Mouse (Mus musculus) stomach, embryonic 16.5 days (tissue): Measurements from ENCODE around the gene Dynlt1c. TPM values are rescaled to one million over a fixed set of nuclear protein-coding genes. Genes with fewer than 3 reads are reported as not detected.
"Not testable (repeated sequence)": the region's sequence is repeated elsewhere in the genome, so short reads cannot be mapped to it uniquely, and the experiment has no call there.

Experiments used
- ATAC-seq: fragments of 200-750 bp; cut with Nextera tagmentation; 2 replicates; pipeline ENCODE4 v1.8.0; 2017; ENCODE audit warnings: moderate number of reproducible peaks, moderate TSS enrichment; ENCODE audit not compliant: insufficient read depth, low FRiP score
- H3K27ac ChIP-seq: fragments of 300-500 bp; sonication (generic); 2 replicates; pipeline ENCODE4 v1.5.1; 2014; ENCODE audit warnings: low read length
- H3K27me3 ChIP-seq: fragments of 300-500 bp; sonication (generic); 2 replicates; pipeline ENCODE4 v1.6.1; 2014; ENCODE audit warnings: low read length, control low read depth, mixed read lengths; ENCODE audit not compliant: control insufficient read depth, insufficient read depth
- H3K36me3 ChIP-seq: fragments of 300-500 bp; sonication (generic); 2 replicates; pipeline ENCODE4 v1.6.1; 2014; ENCODE audit warnings: low read length; ENCODE audit not compliant: control insufficient read depth, insufficient read depth
- H3K4me1 ChIP-seq: fragments of 300-500 bp; sonication (generic); 2 replicates; pipeline ENCODE4 v1.6.1; 2014; ENCODE audit warnings: low read length, control low read depth, mixed read lengths; ENCODE audit not compliant: control insufficient read depth, insufficient read depth
- H3K4me2 ChIP-seq: fragments of 300-500 bp; sonication (generic); 2 replicates; pipeline ENCODE4 v1.6.1; 2014; ENCODE audit warnings: low read depth, low read length, mixed read lengths
- H3K4me3 ChIP-seq: fragments of 300-500 bp; sonication (generic); replicated peaks from 2 replicates; pipeline ENCODE4 v1.5.1; 2014; ENCODE audit warnings: mild to moderate bottlenecking, low read length
- H3K9ac ChIP-seq: fragments of 300-500 bp; sonication (generic); 2 replicates; pipeline ENCODE4 v1.6.1; 2014; ENCODE audit warnings: low read length
- H3K9me3 ChIP-seq: fragments of 300-500 bp; sonication (generic); replicated peaks from 2 replicates; pipeline ENCODE4 v1.6.1; 2016; ENCODE audit warnings: low read length, control low read depth; ENCODE audit not compliant: control insufficient read depth
- WGBS: fragments of 180-500 bp; shearing (Covaris S2); extraction: QIAGEN DNeasy Blood & Tissue Kit; methylation state at CpG from one replicate; pipeline ENCODE4 v1.1.7; 2014; 5-methylcytosine and 5-hydroxymethylcytosine counted together
- polyA plus RNA-seq: library from polyadenylated mRNA; unstranded; fragments of >200 nt; fragmentation: Nextera tagmentation; extraction: Ambion mirVana; gene quantifications from 2 replicates; pipeline ENCODE4 v1.2.1, GENCODE M21; 2015

The Dynlt1c gene
- polyA plus RNA-seq, 1 experiment from 2014 or later: 35.7 TPM

DNA sequence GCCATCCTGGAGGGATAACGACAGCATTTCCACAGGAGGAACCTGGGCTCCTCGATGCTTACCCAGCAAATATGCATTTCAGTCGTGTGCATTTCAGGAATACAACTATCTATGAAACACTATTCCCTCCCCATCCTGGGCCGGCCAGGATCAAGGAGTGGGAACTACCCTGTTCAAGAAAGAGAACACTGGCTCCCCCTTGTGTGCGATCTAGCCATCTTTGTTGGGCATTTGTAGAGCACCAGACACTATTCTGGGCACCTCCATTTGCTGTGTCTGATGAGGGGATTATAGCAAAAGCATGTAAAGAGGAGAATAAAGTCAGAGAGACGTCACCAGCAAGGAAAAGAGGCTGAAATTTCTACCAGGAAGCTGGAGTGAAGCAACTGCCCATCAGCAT is 12.8 kb upstream of the Dynlt1c start:
- ATAC-seq: peak; percentile 59; the same call in 1 of the 2 replicates
- not testable (repeated sequence) for H3K4me3 ChIP-seq, H3K9ac ChIP-seq, H3K9me3 ChIP-seq, H3K4me1 ChIP-seq, H3K4me2 ChIP-seq, H3K36me3 ChIP-seq, H3K27me3 ChIP-seq, H3K27ac ChIP-seq
- no CpG with 5 or more reads among the region's 6 CpGs for WGBS

DNA sequence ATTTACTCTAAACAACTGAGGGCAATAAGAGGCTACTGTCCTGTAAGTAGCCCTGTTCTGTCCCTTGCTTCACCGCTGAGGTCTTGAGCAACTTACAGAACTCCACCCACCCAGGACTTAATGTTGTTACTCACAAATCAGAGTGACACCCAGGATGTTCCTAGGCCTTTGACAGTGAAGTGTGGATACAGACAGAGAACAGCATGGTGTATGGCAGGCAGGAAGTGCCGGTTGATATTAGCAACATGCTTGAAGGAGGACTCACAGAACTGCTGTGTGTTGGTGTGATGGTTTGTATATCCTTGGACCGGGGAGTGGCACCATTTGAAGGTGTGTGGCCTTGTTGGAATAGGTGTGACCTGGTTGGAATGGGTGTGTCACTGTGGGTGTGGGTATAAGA is 9.4 kb upstream of the Dynlt1c start:
- not testable (repeated sequence) for H3K27ac ChIP-seq, H3K9ac ChIP-seq, H3K27me3 ChIP-seq, ATAC-seq, H3K4me2 ChIP-seq, H3K4me1 ChIP-seq, H3K9me3 ChIP-seq, H3K36me3 ChIP-seq, H3K4me3 ChIP-seq
- 81% methylated on average over 2 of the region's 3 CpGs for WGBS

DNA sequence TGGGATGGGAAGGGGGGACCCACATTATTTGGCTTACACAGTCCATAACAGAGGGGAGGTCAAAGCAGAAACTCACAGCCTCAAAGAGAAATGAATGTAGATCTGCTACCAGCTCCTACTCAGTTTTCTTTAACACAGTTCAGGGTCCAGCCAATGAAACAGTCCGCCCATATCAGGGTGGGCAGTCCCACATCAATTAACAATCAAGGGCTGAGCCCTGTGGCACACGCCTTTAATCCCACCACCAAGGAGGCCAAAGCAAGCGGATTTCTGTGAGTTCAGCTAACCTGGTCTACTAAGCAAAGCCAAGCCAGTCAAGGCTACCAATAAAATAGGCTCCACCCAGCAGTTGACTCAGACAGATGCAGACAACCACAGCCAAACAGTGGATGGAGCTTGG is 7.6 kb upstream of the Dynlt1c start:
- H3K9ac ChIP-seq, H3K27ac ChIP-seq, H3K27me3 ChIP-seq, H3K4me3 ChIP-seq, H3K36me3 ChIP-seq, H3K9me3 ChIP-seq, H3K4me2 ChIP-seq, ATAC-seq, H3K4me1 ChIP-seq: not testable (repeated sequence)
- WGBS: 61% methylated on average over 3 of the region's 3 CpGs

DNA sequence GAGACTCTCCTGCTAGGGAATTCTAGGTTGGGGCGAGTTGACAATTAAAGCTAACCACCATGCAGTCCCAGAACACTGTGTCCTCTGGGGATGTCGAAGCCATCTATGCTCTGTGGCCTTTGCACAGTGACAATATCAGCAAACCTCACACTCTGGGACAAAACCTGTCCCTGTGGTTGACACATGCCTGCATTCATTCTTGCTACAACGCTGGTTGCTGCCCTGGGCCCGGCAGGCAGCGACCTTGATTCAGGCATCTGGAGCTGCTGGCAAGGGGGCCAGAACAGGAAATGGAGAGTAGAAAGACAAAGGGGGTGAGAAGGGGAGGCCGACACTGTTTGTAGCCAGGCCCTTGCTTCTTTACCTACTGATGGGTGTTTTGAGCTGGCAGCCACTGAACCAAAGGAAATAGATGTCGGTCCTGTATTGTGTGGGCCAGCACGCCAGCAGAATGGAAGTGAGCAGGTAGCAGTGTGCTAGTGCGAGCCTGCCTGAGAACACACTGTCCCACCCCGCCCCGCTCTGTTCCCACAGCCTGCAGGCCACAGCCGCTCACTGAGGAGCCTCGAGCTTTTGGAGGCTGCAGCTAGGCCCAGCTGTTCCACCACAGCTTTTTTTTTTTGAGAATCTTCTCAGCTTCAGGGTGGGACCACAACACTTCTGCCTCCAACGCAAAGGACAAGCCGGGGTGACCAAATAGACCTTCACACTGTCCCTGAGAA is 5.5 kb upstream of the Dynlt1c start:
- H3K9me3 ChIP-seq, H3K27me3 ChIP-seq, H3K4me2 ChIP-seq, H3K36me3 ChIP-seq, H3K4me1 ChIP-seq, H3K9ac ChIP-seq, H3K4me3 ChIP-seq, H3K27ac ChIP-seq: not testable (repeated sequence)
- ATAC-seq: peak; percentile 71; the same call in 1 of the 2 replicates
- WGBS: 30% methylated on average over 9 of the region's 15 CpGs

DNA sequence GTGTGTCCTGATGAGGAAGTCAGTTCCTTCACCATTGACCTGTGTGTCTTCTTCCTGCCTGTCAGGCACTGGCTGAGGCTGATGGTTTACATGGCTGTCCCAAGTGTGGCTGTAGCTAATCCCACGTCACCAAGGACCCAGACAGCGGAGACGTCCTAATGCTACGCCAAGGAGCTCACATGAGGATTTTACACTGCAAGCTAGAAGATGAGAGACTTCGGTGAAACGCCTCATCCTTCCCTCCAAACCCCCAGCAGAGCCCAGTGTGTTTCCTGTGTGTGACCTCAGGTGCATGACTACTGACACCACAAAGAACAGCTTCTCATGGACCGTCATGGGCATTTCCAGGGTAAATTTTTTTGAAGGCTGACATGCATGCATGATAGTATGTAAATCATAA is 3.1 kb upstream of the Dynlt1c start:
- WGBS: 92% methylated on average over 7 of the region's 7 CpGs
- not testable (repeated sequence) for ATAC-seq

DNA sequence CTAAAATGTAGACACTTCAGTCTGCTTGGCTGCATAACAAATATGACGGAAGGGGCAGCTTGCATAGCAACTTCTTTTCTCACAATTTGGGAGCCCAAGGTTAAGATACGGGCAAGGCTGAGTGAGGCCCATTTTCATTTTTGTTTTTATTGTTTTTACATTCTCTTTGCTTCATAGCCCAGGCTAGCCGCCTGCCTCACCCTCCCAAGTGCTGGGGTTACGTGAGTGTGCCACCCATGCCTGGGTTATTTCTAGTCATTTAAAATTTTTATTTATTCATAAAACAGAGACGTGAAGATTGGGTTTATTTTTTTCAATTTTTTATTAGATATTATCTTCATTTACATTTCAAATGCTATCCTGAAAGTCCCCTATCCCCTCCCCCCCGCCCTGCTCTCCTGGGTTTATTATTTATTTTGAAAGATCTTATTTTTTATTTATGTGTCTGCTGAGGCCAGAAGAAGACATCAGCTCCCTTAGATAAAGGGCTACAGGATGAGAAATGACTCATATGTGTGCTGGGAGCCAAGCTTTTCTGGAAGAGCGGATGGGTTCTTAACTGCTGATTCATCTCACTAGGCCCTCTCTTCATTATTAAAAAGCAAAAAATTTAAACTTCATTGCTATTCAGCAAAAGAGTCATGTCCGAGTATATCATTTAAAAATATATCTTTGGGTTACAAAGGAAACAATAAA is 1.1 kb upstream of the Dynlt1c start:
- not testable (repeated sequence) for H3K27me3 ChIP-seq, H3K9ac ChIP-seq, H3K4me2 ChIP-seq, H3K27ac ChIP-seq, H3K4me3 ChIP-seq, H3K36me3 ChIP-seq, H3K4me1 ChIP-seq, ATAC-seq, H3K9me3 ChIP-seq
- 79% methylated on average over 5 of the region's 8 CpGs for WGBS

More for the DNA sequence above, 3.1 kb upstream of the Dynlt1c start:
- not testable (repeated sequence) for H3K27ac ChIP-seq, H3K9ac ChIP-seq, H3K4me1 ChIP-seq, H3K4me3 ChIP-seq, H3K9me3 ChIP-seq, H3K27me3 ChIP-seq, H3K36me3 ChIP-seq, H3K4me2 ChIP-seq

DNA sequence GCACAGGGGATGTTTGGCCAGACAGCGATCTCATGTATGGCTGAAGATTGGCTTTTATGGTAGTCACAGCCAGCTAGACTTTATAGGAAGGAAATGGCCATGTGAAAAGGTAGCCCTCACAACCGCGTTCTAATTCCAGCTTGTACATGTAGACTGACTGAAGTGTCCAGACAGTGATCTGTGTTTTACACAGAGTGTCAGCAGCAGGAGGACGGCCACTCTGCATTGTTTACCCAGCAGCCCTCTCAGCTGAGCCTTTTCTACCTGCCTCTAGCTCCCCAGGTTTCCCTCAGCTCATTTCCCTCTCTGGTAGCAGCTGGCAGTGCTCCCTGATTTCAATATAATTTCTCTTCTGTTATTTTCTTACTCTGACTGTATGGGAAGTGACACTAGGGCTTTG is 734 bp downstream of the Dynlt1c start:
- not testable (repeated sequence) for H3K36me3 ChIP-seq, H3K4me3 ChIP-seq, H3K27ac ChIP-seq, H3K9ac ChIP-seq, H3K9me3 ChIP-seq, H3K4me1 ChIP-seq, ATAC-seq, H3K27me3 ChIP-seq
- 2% methylated on average over 3 of the region's 4 CpGs for WGBS
- H3K4me2 ChIP-seq: 0 out of 2 replicates have a peak overlapping the region, but pooled peaks have one; percentile 31

DNA sequence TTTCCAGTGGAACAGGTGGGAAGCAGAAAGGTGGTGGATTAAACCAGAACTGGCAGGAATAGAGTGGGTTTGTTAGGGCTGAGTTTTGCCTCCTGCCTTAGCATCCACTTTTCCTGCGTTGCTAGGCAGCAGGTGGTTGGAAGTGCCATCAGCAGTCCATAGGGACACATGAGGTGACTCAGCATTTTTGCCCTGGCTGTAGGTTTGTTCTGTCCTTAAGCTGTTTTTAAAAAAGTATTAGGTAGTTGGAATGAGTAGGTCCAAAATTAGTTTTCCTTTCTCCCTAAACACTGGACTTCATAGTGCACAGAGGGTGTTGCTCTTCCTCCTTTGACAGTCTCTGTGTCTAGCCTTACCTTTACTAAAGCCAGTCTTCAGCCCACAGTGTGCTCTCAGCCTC is 3.9 kb downstream of the Dynlt1c start:
- WGBS: 67% methylated on average over 1 of the region's 1 CpGs
- not testable (repeated sequence) for H3K36me3 ChIP-seq, H3K4me3 ChIP-seq, H3K27me3 ChIP-seq, ATAC-seq, H3K9me3 ChIP-seq, H3K4me2 ChIP-seq, H3K9ac ChIP-seq, H3K4me1 ChIP-seq, H3K27ac ChIP-seq

DNA sequence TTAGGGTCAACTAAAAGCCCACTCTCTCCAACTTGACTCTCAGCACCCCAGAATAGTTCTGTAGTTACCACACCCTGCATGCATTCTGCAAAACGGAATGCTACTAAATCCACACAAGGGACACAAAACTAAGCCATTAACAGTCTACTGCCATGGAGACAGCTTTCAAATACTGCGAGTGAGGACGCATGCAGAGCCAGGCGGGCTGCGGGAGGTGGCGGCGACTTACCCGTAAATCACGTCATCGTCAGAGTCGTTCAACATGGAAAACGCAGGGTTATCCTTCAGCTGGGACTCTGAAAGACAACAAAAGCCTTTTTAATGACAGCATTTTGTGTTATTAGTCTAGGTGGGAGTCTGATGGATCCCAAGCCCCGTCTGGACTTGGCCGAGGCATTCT is 12.1 kb downstream of the Dynlt1c start:
- not testable (repeated sequence) for H3K27me3 ChIP-seq, H3K27ac ChIP-seq, H3K4me3 ChIP-seq, ATAC-seq, H3K4me2 ChIP-seq, H3K9me3 ChIP-seq, H3K4me1 ChIP-seq, H3K9ac ChIP-seq, H3K36me3 ChIP-seq
- WGBS: 78% methylated on average over 11 of the region's 14 CpGs
